Mouse (Mus musculus) E14TG2a.4 (cell line): Measurements from ENCODE around the gene Il17rb.

ENCODE experiments used
- CTCF ChIP-seq: conservative IDR thresholded peaks from 2 replicates; pipeline ENCODE4 v1.5.1; 2014; ENCODE audit warnings: low read length
- NANOG ChIP-seq: IDR thresholded peaks from 2 replicates; pipeline ENCODE4 v1.6.1; 2014; ENCODE audit warnings: borderline replicate concordance, low read length, mixed read lengths
- POU5F1 ChIP-seq: IDR thresholded peaks from 2 replicates; pipeline ENCODE4 v1.6.1; 2014; ENCODE audit warnings: low read length, borderline replicate concordance

DNA sequence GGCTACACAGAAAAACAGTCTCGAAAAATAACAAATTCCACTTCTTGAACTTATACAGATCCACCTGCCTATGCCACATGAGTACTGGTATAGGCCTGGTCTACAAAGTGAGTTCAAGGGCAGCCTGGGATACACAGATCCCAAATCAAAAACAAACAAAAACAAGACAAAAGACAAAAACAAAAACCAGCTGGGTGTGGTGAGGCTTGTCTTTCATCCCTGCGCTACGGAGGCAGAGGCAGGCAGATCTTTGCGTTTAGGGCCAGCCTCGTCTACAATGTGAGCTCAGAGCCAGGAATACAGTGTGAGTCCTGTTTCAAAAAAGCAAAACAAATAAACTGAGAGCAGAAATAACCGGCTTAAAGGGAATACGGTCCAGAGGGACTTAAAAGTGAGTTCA lies 41.1 kb downstream of the Il17rb start:
- no peak for TF ChIP-seq CTCF
- no peak for TF ChIP-seq POU5F1
- TF ChIP-seq NANOG, result no peak
